Mouse (Mus musculus): ENCODE data around the gene Gm10972.
"Not testable (repeated sequence)": the region's sequence is repeated elsewhere in the genome, so short reads cannot be mapped to it uniquely, and the experiment has no call there.

The Gm10972 gene

GRCm38 (mm10) chr3:94642495-94643162, at the start of gene Gm10972:
Gene Gm10972 (plus strand): TSS chr3:94643112.
- not testable (repeated sequence) for DNase-seq (ENCODE audit: inconsistent age in 2 of 2, low spot score in 1 of 2)

GRCm38 (mm10) chr3:94595871-94596287, 47.0 kb upstream of the Gm10972 start:
- DNase-seq (ENCODE audit: inconsistent age in 2 of 2, low spot score in 1 of 2) = no peak

- no peak for DNase-seq (ENCODE audit: inconsistent age in 2 of 2, low spot score in 1 of 2)
These were observed 45.6 kb upstream of the Gm10972 start for GRCm38 (mm10) chr3:94597224-94597779.

GRCm38 (mm10) chr3:94601959-94602358, 41.0 kb upstream of the Gm10972 start:
- peak; percentile 46 to 80 for DNase-seq (ENCODE audit: inconsistent age in 2 of 2, low spot score in 1 of 2)

GRCm38 (mm10) chr3:94609621-94610020, 33.3 kb upstream of the Gm10972 start:
- peak in 1 of 2 experiments; percentile 51 for DNase-seq (ENCODE audit: inconsistent age in 2 of 2, low spot score in 1 of 2)

GRCm38 (mm10) chr3:94610581-94610980, 32.3 kb upstream of the Gm10972 start:
- DNase-seq (ENCODE audit: inconsistent age in 2 of 2, low spot score in 1 of 2) = peak; percentile 75 to 89

GRCm38 (mm10) chr3:94611343-94611742, 31.6 kb upstream of the Gm10972 start:
- DNase-seq (ENCODE audit: inconsistent age in 2 of 2, low spot score in 1 of 2) = peak; percentile 24 to 64

- peak in 1 of 2 experiments; percentile 38 for DNase-seq (ENCODE audit: inconsistent age in 2 of 2, low spot score in 1 of 2)
These were observed 31.1 kb upstream of the Gm10972 start for GRCm38 (mm10) chr3:94611834-94612233.

- DNase-seq (ENCODE audit: inconsistent age in 2 of 2, low spot score in 1 of 2) = no peak
These were observed 30.6 kb upstream of the Gm10972 start for GRCm38 (mm10) chr3:94612274-94612673.

- no peak for DNase-seq (ENCODE audit: inconsistent age in 2 of 2, low spot score in 1 of 2)
These were observed 29.5 kb upstream of the Gm10972 start for GRCm38 (mm10) chr3:94613258-94613878.

- peak; percentile 31 to 81 for DNase-seq (ENCODE audit: inconsistent age in 2 of 2, low spot score in 1 of 2)
These were observed 26.2 kb upstream of the Gm10972 start for GRCm38 (mm10) chr3:94616717-94617116.

GRCm38 (mm10) chr3:94621740-94622507, 21.0 kb upstream of the Gm10972 start:
- no peak for DNase-seq (ENCODE audit: inconsistent age in 2 of 2, low spot score in 1 of 2)

- DNase-seq (ENCODE audit: inconsistent age in 2 of 2, low spot score in 1 of 2) = no peak
These were observed 20.4 kb upstream of the Gm10972 start for GRCm38 (mm10) chr3:94622550-94622949.

- DNase-seq (ENCODE audit: inconsistent age in 2 of 2, low spot score in 1 of 2) = no peak
These were observed 18.6 kb upstream of the Gm10972 start for GRCm38 (mm10) chr3:94624281-94624680.

- no peak for DNase-seq (ENCODE audit: inconsistent age in 2 of 2, low spot score in 1 of 2)
These were observed 14.2 kb upstream of the Gm10972 start for GRCm38 (mm10) chr3:94628712-94629111.

GRCm38 (mm10) chr3:94629876-94630275, 13.0 kb upstream of the Gm10972 start:
- DNase-seq (ENCODE audit: inconsistent age in 2 of 2, low spot score in 1 of 2) = peak in 1 of 2 experiments; percentile 81

GRCm38 (mm10) chr3:94648755-94649590, 6.1 kb downstream of the Gm10972 start:
- DNase-seq (ENCODE audit: inconsistent age in 2 of 2, low spot score in 1 of 2) = peak; percentile 61 to 81

- DNase-seq (ENCODE audit: inconsistent age in 2 of 2, low spot score in 1 of 2) = peak in 1 of 2 experiments; percentile 41
These were observed 7.5 kb downstream of the Gm10972 start for GRCm38 (mm10) chr3:94650409-94650808.

- DNase-seq (ENCODE audit: inconsistent age in 2 of 2, low spot score in 1 of 2) = peak in 1 of 2 experiments; percentile 59
These were observed 11.1 kb downstream of the Gm10972 start for GRCm38 (mm10) chr3:94653967-94654366.
